Mouse (Mus musculus): ENCODE measurements around the gene Slc4a4. TPM values are rescaled to one million over a fixed set of nuclear protein-coding genes. Genes with fewer than 3 reads are reported as not detected.

Slc4a4 gene
- polyA plus RNA-seq, 2 experiments: 0.50 to 0.57 TPM

DNA sequence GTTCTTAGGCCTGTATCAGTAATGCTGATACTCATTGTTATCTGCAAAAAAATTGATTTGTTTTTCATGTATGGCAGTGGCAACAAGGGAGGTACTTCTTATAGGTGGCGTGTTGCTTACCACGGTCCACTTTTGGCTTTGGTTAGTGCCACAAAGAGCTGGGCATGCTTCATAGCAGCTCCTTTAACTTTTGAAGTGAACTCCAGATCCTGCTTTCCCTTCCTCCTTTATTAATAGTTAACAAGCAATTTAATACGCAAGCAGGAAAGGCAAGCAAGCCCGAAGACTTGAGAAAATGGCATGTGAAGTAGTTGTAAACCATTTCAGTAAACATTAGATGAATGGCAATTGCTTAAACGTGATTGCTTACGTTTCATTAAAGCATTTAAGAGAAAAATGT lies 113.2 kb downstream of the Slc4a4 start:
- Histone ChIP-seq H3K36me3 (replicated peaks; ENCODE audit: control insufficient read depth, insufficient read depth, low read depth) (no peaks in the 10 kb centered on the region), H3K4me1 (replicated peaks; ENCODE audit: control insufficient read depth in 2 of 2, insufficient read depth in 2 of 2, low read length in 1 of 2) (no peaks in the 10 kb centered on the region), H3K4me2 (ENCODE audit: low read depth) (no peak overlapping the region), H3K9ac (replicated peaks) (no peak overlapping the region), H3K9me3 (ENCODE audit: control insufficient read depth, low read length) (no peaks in the 10 kb centered on the region), H3K27ac (no peak overlapping the region), H3K4me3 (ENCODE audit: insufficient read depth in 1 of 2, low read depth in 2 of 2, low read length in 2 of 2) (no peak overlapping the region), H3K27me3 (ENCODE audit: control insufficient read depth, insufficient read depth, low read length) (no peaks in the 10 kb centered on the region)
- 68% methylated on average over 6 of the region's 6 CpGs for WGBS (ENCODE audit: insufficient replicate concordance)
- TF ChIP-seq EP300 (IDR thresholded peaks at IDR 0.05; ENCODE audit: low read depth) (no peak), CTCF (IDR thresholded peaks at IDR 0.05; ENCODE audit: low read depth) (no peak)
- ATAC-seq (ENCODE audit: insufficient read depth): no peak
- no peak for DNase-seq (ENCODE audit: low read depth in 3 of 3, low spot score in 3 of 3)

DNA sequence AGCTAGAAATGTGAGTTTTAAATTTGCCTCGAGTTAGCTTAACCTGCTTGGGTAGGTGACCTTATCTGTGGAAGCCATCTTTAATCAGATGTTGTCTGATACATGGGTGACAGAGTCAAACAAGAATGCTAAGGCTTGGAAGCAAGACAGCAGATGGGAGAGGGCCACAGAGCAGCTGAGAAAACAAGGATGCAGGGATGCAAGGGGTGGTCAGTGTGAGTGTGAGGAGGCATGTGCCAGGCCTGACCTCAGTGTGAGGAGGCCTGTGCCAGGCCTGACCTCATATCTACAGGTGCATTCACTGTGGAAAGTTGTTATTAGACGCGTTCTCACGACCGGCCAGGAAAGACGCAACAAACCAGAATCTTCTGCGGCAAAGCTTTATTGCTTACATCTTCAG lies 114.0 kb downstream of the Slc4a4 start:
- Histone ChIP-seq H3K27me3 (ENCODE audit: control insufficient read depth, insufficient read depth, low read length) (no peaks in the 10 kb centered on the region), H3K9me3 (ENCODE audit: control insufficient read depth, low read length) (no peaks in the 10 kb centered on the region), H3K4me1 (replicated peaks; ENCODE audit: control insufficient read depth in 2 of 2, insufficient read depth in 2 of 2, low read length in 1 of 2) (no peaks in the 10 kb centered on the region), H3K36me3 (replicated peaks; ENCODE audit: control insufficient read depth, insufficient read depth, low read depth) (no peaks in the 10 kb centered on the region), H3K27ac (no peak overlapping the region), H3K4me2 (ENCODE audit: low read depth) (no peak overlapping the region), H3K9ac (replicated peaks) (no peak overlapping the region), H3K4me3 (ENCODE audit: insufficient read depth in 1 of 2, low read depth in 2 of 2, low read length in 2 of 2) (no peak overlapping the region)
- 82% methylated on average over 7 of the region's 7 CpGs for WGBS (ENCODE audit: insufficient replicate concordance)
- ATAC-seq (ENCODE audit: insufficient read depth) (no peak), DNase-seq (ENCODE audit: low read depth in 3 of 3, low spot score in 3 of 3) (no peak)
- TF ChIP-seq CTCF (IDR thresholded peaks at IDR 0.05; ENCODE audit: low read depth) (no peak), EP300 (IDR thresholded peaks at IDR 0.05; ENCODE audit: low read depth) (no peak)

DNA sequence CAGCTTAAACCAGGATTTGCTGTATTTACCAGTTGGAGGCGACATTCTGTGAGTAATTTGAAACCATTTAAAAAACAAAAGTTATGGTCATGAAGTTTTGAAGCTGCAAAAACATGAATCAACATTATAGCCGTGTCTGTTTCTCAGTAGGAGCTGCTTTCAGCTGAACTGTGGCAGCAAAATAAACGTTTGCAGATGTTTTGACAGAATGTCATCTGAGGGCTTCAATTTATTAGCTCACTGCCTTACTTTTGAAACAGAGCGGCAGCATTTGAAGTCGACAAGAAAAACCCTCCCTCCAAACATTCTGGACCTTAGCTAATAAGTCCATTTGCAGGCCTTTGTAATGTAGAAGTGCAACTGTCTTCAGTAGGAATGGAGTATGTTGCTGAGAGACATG lies 123.5 kb downstream of the Slc4a4 start:
- H3K4me2 ChIP-seq (ENCODE audit: low read depth): no peak overlapping the region
- DNase-seq (ENCODE audit: low read depth in 3 of 3, low spot score in 3 of 3): no peak
- H3K4me1 ChIP-seq (replicated peaks; ENCODE audit: control insufficient read depth in 2 of 2, insufficient read depth in 2 of 2, low read length in 1 of 2): no peaks in the 10 kb centered on the region
- no peaks in the 10 kb centered on the region for H3K36me3 ChIP-seq (replicated peaks; ENCODE audit: control insufficient read depth, insufficient read depth, low read depth)
- no peak overlapping the region for H3K9ac ChIP-seq (replicated peaks)
- no peak for TF ChIP-seq EP300 (IDR thresholded peaks at IDR 0.05; ENCODE audit: low read depth)
- no peak for TF ChIP-seq CTCF (IDR thresholded peaks at IDR 0.05; ENCODE audit: low read depth)
- WGBS (ENCODE audit: insufficient replicate concordance): 46% methylated on average over 5 of the region's 5 CpGs
- H3K27me3 ChIP-seq (ENCODE audit: control insufficient read depth, insufficient read depth, low read length): no peaks in the 10 kb centered on the region
- no peak for ATAC-seq (ENCODE audit: insufficient read depth)
- H3K27ac ChIP-seq: no peak overlapping the region
- no peak overlapping the region for H3K4me3 ChIP-seq (ENCODE audit: insufficient read depth in 1 of 2, low read depth in 2 of 2, low read length in 2 of 2)
- no peaks in the 10 kb centered on the region for H3K9me3 ChIP-seq (ENCODE audit: control insufficient read depth, low read length)

DNA sequence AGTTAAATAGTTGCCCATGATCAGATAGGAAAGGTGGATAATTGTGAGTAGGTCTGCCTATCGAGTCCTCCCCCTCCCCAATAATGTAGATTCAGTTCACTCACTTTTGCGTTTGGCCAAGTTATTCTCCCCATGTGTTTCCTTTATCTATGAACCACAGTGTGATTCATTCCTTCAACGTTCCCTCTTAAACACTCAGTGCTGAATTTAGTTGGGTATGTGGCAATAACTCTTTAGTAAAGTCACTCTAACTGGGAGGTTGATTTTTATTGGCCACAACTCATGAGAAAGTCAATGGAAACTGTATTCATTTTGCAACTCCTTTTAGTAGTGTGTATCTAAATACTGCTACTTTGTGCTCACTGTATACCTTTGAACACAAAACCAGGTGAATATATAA lies 125.8 kb downstream of the Slc4a4 start:
- no peak overlapping the region for H3K4me2 ChIP-seq (ENCODE audit: low read depth)
- 61% methylated on average over 3 of the region's 3 CpGs for WGBS (ENCODE audit: insufficient replicate concordance)
- no peaks in the 10 kb centered on the region for H3K36me3 ChIP-seq (replicated peaks; ENCODE audit: control insufficient read depth, insufficient read depth, low read depth)
- no peaks in the 10 kb centered on the region for H3K4me1 ChIP-seq (replicated peaks; ENCODE audit: control insufficient read depth in 2 of 2, insufficient read depth in 2 of 2, low read length in 1 of 2)
- H3K27me3 ChIP-seq (ENCODE audit: control insufficient read depth, insufficient read depth, low read length): no peaks in the 10 kb centered on the region
- H3K4me3 ChIP-seq (ENCODE audit: insufficient read depth in 1 of 2, low read depth in 2 of 2, low read length in 2 of 2): no peak overlapping the region
- TF ChIP-seq CTCF (IDR thresholded peaks at IDR 0.05; ENCODE audit: low read depth) (no peak), EP300 (IDR thresholded peaks at IDR 0.05; ENCODE audit: low read depth) (no peak)
- ATAC-seq (ENCODE audit: insufficient read depth): no peak
- H3K9me3 ChIP-seq (ENCODE audit: control insufficient read depth, low read length): no peaks in the 10 kb centered on the region
- H3K27ac ChIP-seq: no peak overlapping the region
- H3K9ac ChIP-seq (replicated peaks): no peak overlapping the region
- no peak for DNase-seq (ENCODE audit: low read depth in 3 of 3, low spot score in 3 of 3)

DNA sequence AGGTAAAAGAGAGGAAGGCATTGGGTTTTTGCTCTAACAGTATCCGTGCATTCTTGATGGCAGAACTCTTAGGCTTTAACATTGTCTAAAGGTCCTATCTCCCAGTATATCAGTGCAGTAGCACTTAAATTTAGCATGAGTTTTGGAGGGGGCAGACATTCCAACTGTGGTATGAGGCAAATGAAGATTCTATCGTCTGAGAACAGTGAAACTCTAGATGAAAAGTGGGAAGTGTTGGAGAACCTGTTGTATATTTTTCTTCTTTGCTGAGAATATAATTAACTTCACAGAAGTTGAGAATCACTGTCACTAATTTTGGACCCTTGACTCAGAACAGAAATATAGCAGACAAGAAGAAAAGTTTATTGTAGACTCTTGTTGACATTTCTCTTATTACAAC lies 128.2 kb downstream of the Slc4a4 start:
- H3K9me3 ChIP-seq (ENCODE audit: control insufficient read depth, low read length): no peaks in the 10 kb centered on the region
- no peaks in the 10 kb centered on the region for H3K4me1 ChIP-seq (replicated peaks; ENCODE audit: control insufficient read depth in 2 of 2, insufficient read depth in 2 of 2, low read length in 1 of 2)
- no peak overlapping the region for H3K4me3 ChIP-seq (ENCODE audit: insufficient read depth in 1 of 2, low read depth in 2 of 2, low read length in 2 of 2)
- no peak overlapping the region for H3K9ac ChIP-seq (replicated peaks)
- DNase-seq (ENCODE audit: low read depth in 3 of 3, low spot score in 3 of 3) (no peak), ATAC-seq (ENCODE audit: insufficient read depth) (no peak)
- TF ChIP-seq EP300 (IDR thresholded peaks at IDR 0.05; ENCODE audit: low read depth) (no peak), CTCF (IDR thresholded peaks at IDR 0.05; ENCODE audit: low read depth) (no peak)
- no peaks in the 10 kb centered on the region for H3K36me3 ChIP-seq (replicated peaks; ENCODE audit: control insufficient read depth, insufficient read depth, low read depth)
- H3K27me3 ChIP-seq (ENCODE audit: control insufficient read depth, insufficient read depth, low read length): no peaks in the 10 kb centered on the region
- no peak overlapping the region for H3K27ac ChIP-seq
- 39% methylated on average over 2 of the region's 2 CpGs for WGBS (ENCODE audit: insufficient replicate concordance)
- H3K4me2 ChIP-seq (ENCODE audit: low read depth): no peak overlapping the region
